Mouse (Mus musculus) erythroblast, embryonic 14.5 days (primary cell): ENCODE results near the gene Actl7a.

ENCODE experiments used
- GATA1 ChIP-seq: IDR thresholded peaks from 2 replicates; pipeline ENCODE4 v1.6.1; 2012; ENCODE audit warnings: low read length, inconsistent platforms, mixed read lengths
- TAL1 ChIP-seq: IDR thresholded peaks from 3 replicates; pipeline ENCODE4 v1.6.1; 2012; ENCODE audit warnings: low read length, inconsistent platforms, mixed read lengths

- 0 out of 2 replicates have a peak, but pooled peaks have one; percentile 9 for TF ChIP-seq GATA1
- no peak for TF ChIP-seq TAL1
These were observed 13.9 kb downstream of the Actl7a start for GRCm38 (mm10) chr4:56756966-56757600.
